Mouse (Mus musculus) thymus, postnatal 10 days (tissue): ENCODE data around the gene Iqcf1.
"Not testable (repeated sequence)": the region's sequence is repeated elsewhere in the genome, so short reads cannot be mapped to it uniquely, and the experiment has no call there.

Source experiments
- DNase-seq, 2 experiments: peaks; one replicate each; pipeline ENCODE4 v3.0.0; 2021; ENCODE audit warnings: low spot score in 2 of 2

Gene Iqcf1

DNA sequence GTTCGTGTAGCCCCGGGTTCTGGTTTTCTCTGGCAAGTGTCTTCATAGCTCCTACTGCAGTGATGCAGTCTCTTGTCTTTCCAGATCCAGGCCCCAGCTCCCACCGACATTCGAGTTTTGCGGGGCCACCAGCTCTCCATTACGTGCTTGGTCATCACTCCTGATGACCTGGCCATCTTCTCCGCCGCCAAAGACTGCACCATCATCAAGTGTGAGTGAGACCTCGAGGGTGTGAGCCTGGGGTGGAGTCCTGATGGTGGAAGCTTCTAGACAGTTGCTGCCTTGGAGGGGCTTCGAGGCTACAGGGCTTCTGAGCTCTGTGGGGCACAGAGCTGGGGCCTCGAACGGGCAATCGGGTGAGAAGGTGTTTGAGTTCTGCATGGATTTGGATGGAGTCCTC lies 18.1 kb upstream of the Iqcf1 start:
- no peak for DNase-seq

DNA sequence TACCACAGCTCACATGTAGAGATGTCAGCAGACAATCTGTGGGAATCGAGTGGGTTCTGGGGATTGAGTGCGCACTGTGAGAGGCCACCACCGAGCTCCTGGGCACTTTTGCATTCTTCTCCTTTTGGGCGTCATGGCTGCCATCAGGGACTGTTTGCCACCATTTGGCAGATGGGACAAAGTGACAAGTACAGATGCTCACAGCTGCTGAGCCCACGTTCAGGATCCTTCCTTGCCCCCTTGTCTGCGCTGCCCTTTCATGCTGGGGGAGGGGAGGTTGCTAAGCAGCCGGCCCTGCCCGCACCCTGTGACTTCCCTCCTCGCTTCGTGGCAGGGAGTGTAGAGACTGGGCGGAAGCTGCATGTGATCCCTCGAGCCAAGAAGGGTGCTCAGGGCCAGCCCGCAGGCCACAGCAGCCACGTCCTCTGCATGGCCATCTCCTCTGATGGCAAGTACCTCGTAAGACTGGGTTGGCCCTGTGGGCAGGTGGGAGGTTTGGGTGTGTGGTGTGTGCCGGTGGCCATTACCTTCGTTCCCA lies 17.1 kb upstream of the Iqcf1 start:
- DNase-seq, result no peak

DNA sequence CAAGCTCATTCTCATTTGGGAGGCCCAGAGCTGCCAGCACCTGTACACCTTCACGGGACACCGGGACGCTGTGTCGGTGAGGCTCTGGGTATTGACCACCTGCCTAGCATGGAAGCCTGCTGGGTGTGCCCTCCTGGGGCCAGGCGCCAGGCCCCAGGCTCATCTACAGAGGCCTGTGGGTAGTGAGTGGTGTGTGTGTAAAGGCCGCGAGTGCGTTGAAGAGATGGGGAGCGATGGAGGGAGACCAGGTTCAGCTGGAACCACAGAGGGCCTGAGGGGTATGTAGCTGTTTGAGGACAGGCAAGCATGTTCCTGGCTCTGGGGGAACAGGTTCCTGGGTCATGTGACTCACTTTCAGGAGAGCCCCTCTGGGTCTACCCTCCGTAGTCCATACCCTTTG lies 16.6 kb upstream of the Iqcf1 start:
- DNase-seq, result no peak

DNA sequence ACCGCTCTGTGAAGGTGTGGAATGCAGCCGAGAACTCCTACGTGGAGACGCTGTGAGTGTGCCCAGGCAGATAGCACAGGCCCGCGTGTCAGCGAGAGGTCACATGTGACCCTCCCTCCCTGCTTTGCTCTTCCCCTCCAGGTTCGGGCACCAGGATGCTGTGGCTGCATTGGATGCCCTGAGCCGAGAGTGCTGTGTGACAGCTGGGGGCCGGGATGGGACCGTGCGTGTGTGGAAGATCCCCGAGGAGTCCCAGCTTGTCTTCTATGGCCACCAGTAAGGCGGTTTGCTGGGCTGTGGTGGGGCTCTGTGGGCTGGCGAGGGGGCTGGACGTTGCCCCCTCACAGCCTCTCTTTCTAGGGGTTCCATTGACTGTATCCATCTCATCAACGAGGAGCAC lies 16.2 kb upstream of the Iqcf1 start:
- no peak for DNase-seq

DNA sequence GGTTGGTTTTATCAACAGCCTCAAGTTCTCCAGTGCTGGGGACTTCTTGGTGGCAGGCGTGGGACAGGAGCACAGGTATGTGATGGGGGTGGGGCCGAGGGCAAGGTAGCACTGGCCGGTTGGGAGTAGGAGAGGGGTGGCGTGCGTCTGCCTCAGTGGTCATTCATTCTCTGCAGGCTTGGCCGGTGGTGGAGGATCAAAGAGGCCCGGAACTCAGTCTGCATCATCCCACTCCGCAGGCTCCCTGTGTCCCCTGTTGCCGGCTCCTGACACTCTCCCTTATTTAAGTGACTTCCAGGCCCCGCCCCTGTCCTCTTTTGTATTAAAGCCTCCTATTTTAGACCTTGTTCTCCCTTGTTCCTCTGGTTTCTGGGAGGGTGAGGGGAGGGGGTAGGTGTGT lies 14.7 kb upstream of the Iqcf1 start:
- no peak for DNase-seq

DNA sequence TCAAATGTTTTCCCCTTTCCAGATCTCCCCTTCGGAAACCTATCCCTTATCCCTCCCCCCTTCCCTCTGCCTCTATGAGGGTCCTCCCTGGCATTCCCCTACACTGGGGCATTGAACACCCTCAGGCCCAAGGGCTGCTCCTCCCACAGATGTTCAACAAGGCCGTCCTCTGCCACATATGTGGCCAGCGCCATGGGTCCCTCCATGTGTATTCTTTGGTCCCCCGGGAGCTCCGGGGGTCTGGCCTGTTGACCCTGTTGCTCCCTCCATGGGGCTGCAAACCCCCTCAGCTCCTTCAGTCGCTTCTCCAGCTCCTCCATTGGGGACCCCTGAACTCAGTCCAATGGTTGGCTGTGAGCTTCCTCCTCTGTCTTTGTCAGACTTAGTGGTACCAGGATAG lies 12.2 kb upstream of the Iqcf1 start:
- DNase-seq, result not testable (repeated sequence)

DNA sequence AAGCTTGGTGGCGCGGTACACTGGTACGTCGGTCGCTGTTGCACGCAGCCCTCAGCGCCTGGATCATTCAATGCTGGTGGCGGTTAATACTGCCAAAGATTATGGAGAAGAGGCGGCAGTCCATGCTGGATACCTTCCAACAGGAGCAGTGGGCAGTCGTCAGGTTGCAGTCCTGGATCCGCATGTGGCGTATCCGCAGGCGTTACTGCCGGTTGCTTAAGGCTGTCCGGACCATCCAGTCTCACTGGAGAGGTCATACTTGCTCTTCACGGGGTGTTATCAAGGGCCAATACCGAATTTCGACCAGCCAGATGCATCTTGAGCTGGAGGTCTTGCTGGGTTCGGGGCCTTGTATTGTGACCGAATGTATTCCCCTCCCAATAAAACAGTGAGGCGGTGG lies 2.1 kb downstream of the Iqcf1 start:
- DNase-seq, result no peak

DNA sequence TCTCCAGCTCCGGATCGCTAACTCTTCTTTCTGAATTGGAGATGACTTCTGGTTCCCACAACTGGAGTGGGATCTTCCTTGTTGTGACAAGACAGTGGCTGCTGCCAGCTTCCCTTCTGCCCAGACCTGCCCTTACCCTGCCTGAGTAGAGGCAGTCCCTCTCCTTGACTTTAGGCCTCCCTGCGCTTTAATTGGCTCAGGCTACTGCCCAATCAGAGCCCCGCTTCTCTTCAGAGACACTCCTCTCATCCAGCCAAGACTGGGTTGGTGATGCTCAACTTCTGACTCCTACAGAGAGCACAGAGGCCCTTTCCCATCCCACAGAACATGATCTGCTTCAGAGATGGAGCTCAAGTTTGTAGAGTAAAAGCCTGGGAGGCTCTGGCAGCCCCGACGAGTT lies 4.5 kb downstream of the Iqcf1 start:
- DNase-seq, result no peak

DNA sequence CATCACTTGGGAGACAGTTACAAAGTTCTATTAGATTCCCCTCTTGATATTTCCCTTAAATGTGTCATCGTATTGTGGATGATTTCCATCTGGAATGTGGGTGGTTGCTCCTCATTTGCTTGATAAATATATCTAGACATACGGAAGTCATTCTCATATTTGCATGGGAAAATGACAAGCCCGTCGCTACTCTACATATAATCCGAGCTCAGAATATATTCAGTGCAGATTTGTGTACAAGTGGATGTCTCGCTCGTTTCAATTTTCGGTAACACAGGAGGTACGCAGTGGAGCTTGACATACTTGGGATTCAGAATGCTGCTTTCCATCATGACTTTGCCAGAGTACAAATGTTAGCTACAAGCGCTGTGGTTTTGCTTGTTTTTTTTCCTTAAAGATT lies 9.6 kb downstream of the Iqcf1 start:
- no peak for DNase-seq

DNA sequence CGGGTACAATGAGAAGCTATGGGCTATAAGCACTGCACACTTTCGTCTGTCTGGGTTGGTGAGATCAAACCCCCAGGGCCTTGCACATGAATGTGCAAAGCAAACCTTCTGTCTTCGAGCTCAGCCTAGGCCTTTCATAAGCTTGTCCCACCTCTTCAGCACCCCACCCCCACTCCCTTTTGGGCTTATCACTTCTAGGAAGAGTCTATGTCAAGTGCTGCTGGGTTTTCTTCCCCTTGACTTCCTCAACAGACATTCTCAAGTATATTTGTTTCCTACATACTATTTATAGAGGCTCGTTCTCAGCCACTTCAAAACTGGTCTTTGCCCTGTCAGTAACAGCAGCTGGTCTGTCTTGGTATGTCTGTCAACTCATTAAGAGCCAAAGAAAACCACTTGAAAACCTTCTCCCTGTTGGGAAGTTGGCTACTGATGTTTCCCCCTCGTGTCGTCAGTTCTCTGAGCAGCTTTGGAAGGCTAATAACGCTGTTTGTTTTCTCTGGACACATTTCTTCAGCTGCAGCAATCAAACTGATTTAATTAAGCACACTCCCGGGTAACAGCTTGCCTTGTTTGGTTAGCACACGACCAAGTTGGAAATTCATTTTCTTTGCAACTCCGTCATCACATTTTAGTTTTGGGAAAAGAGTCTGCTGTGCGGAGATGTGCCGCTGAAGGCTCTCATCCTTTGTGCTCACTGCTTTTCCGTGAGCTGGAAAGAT lies 13.1 kb downstream of the Iqcf1 start:
- no peak for DNase-seq

DNA sequence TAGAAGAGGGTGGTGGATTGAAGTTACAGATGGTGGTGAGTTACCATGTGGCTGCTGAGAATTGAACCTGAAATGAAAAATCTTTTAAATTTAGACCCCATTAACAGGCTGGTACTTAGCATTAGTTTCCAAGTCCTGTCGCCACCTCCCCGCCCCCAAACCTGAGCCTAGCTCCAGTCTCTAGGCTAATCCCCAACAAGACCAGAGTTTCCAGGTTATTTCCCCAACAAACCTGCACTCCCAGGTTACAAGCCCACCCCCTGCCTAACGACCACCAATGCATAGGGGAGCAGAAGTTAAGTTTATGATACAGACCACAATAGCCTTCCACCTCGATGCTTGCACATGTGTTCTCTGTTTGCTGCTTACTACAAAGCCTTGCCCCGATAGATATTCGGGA lies 13.8 kb downstream of the Iqcf1 start:
- no peak for DNase-seq

DNA sequence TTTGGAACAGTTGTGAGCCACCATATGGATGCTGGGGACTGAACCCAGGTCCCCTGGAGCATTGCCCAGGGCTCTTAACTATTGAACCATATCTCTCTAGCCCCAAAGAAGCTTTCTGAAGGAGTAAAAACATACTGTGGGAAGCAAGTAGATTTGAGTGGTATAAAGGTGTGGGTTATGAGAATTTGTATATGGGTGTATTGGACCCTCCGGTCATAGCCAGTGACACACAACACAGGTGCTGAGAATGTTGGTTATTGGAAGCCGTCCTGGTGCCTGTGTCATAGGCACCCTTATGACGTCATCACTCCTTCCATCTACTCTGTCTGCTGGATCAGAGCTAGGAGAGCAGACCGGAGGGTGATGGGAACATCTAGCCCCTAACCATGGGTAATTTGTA lies 14.5 kb downstream of the Iqcf1 start, which contains the start of gene Iqcf5:
Gene Iqcf5, plus strand, starts transcription at position 301 of the 400 bp plus-strand sequence.
- DNase-seq, result no peak

DNA sequence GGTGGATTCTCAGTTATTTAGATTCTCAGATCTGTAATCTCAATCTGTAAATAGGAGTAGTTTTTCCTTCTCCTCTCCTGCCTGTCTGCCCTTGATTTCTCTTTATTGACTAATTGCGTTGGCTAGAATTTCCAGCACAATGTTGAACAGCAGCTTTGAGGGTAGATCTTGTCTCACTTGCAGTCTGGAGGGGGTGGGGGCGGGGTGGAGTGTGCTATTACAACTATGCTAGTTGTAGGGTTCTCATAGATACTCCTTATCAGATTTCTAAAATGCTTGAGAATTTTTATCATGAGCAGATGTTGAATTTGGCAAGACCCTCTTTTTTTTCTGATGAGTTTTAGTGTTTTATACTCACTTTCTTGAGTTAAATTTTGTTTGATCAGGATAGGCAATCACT lies 19.7 kb downstream of the Iqcf1 start:
- DNase-seq, result no peak

DNA sequence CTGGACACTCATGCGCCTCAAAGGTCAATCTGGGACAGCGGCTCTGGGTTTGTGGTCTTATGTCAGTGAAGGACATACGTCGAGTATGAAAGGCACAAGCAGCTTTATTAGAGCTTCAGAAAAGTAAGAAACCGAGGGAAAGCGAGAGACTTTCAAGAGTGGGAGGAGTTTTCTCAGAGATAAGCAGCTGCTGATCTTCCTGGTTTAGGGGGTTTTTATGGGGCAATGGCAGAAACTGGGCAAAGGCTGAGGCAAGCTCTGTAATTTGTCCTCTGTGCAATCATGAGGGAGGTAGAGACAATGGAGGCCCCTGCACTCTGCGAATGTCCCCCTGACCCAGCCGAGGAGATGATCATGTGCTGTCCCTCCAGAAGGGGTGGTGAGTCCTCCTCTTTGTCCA lies 20.1 kb downstream of the Iqcf1 start:
- DNase-seq, result no peak

DNA sequence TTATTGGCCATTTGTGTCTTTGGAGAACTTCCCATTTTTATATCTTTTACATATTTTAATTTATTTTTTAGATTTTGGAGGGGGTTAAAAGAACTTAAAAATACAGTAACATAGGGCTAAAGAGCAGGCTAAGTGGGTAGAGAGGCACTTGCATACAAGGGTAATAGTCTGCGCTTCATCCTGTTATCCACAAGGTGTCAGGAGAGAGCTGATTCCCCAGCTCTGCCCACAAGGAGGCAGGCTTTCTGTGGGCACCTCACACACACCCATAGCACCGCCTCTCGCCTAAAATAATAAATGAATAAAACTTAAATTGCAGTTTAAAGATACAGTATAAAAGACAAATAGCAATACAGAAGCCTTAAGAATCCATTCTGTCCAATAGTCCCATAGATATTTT lies 32.1 kb downstream of the Iqcf1 start:
- peak in 1 of 2 experiments; percentile 38 for DNase-seq

DNA sequence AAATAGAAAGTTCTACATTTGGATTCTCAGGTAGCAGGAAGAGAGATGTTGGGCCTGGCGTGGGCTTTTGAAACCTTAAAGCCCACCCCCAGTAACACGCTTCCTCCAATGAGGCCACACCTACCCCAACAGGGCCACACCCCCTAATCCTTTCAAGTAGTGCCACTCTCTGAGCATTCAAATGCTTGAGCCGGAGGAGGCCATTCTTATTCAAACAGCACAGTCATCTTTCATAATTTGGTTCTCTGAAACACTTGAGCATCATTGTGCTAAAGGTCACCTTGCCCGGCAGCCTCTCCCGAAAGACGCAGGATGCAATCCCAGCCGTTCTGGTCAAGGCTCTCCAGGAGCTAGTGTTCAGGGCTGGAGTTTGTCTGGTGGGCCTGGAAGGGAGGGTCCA lies 34.5 kb downstream of the Iqcf1 start:
- no peak for DNase-seq

DNA sequence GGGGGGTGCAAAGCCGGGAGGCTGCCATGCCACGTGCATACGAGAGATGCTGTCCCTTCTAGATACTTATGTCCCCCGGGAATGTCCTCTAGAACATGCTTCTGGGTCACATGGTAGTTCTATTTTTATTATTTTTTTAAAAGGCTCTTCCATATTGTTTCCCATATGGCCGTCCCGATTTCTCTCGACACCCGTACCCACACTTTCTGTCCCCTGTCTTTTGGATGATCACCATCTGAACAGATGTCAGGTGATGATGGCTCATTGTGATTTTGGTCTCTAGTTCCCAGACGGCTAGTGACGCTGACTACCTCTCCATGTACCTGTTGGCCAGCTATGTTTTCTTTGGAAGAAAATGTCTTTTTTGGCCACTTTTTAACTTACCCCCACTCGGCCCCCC lies 35.2 kb downstream of the Iqcf1 start:
- DNase-seq, result no peak
